Mouse (Mus musculus): ENCODE results near the gene Dcps. TPM values are rescaled to one million over a fixed set of nuclear protein-coding genes. Genes with fewer than 3 reads are reported as not detected.

Dcps gene
- polyA plus RNA-seq, 1 experiment from 2014 or later: 69.3 TPM

- Histone ChIP-seq H3K9me3 (replicated peaks; ENCODE audit: control insufficient read depth, low read length) (no peaks in the 10 kb centered on the region), H3K4me3 (ENCODE audit: low read depth, low read length) (peak overlapping the region; percentile 68), H3K27me3 (ENCODE audit: control insufficient read depth, insufficient read depth, low read length) (no peaks in the 10 kb centered on the region), H3K36me3 (ENCODE audit: control insufficient read depth, insufficient read depth, low read length) (peaks cover 2% of the 10 kb centered on the region; the same call in 1 of the 2 replicates), H3K4me1 (ENCODE audit: control insufficient read depth, insufficient read depth, low read length) (peaks cover 17% of the 10 kb centered on the region; the same call in 1 of the 2 replicates), H3K27ac (ENCODE audit: low read depth, low read length) (no peak overlapping the region), H3K9ac (ENCODE audit: low read depth, low read length) (peak overlapping the region; percentile 86), H3K4me2 (peak overlapping the region; percentile 86)
- no peak for ATAC-seq (replicated peaks; ENCODE audit: insufficient number of reproducible peaks, low FRiP score, low TSS enrichment)
- 48% methylated on average over 9 of the region's 9 CpGs for WGBS (ENCODE audit: insufficient replicate concordance)
Observed at GRCm38 (mm10) chr9:35200529-35201060, 24.7 kb upstream of the Dcps start.

- ATAC-seq (replicated peaks; ENCODE audit: insufficient number of reproducible peaks, low FRiP score, low TSS enrichment): peak; percentile 82
- Histone ChIP-seq H3K27me3 (ENCODE audit: control insufficient read depth, insufficient read depth, low read length) (no peaks in the 10 kb centered on the region), H3K4me2 (peak within 1 kb of the TSS; percentile 86), H3K9ac (ENCODE audit: low read depth, low read length) (peak within 1 kb of the TSS; percentile 86), H3K27ac (ENCODE audit: low read depth, low read length) (peak within 1 kb of the TSS; percentile 50; the same call in 1 of the 2 replicates), H3K4me3 (ENCODE audit: low read depth, low read length) (peak within 1 kb of the TSS; percentile 68), H3K36me3 (ENCODE audit: control insufficient read depth, insufficient read depth, low read length) (no peaks in the 10 kb centered on the region), H3K4me1 (ENCODE audit: control insufficient read depth, insufficient read depth, low read length) (peaks cover 17% of the 10 kb centered on the region; the same call in 1 of the 2 replicates), H3K9me3 (replicated peaks; ENCODE audit: control insufficient read depth, low read length) (no peaks in the 10 kb centered on the region)
- under 1% methylated on average over 42 of the region's 44 CpGs for WGBS (ENCODE audit: insufficient replicate concordance)
Observed at GRCm38 (mm10) chr9:35199772-35200471, 24.1 kb upstream of the Dcps start, which contains the start of the genes Srpr and Tirap. Gene Srpr (plus strand): TSS chr9:35200175. Gene Tirap (minus strand): TSS chr9:35200291.

- Histone ChIP-seq H3K27ac (ENCODE audit: low read depth, low read length) (peak overlapping the region; percentile 29; the same call in 1 of the 2 replicates), H3K4me3 (ENCODE audit: low read depth, low read length) (peak overlapping the region; percentile 68), H3K4me2 (peak overlapping the region; percentile 86), H3K27me3 (ENCODE audit: control insufficient read depth, insufficient read depth, low read length) (no peaks in the 10 kb centered on the region), H3K9ac (ENCODE audit: low read depth, low read length) (peak overlapping the region; percentile 86), H3K4me1 (ENCODE audit: control insufficient read depth, insufficient read depth, low read length) (peaks cover 17% of the 10 kb centered on the region; the same call in 1 of the 2 replicates), H3K36me3 (ENCODE audit: control insufficient read depth, insufficient read depth, low read length) (no peaks in the 10 kb centered on the region), H3K9me3 (replicated peaks; ENCODE audit: control insufficient read depth, low read length) (no peaks in the 10 kb centered on the region)
- 21% methylated on average over 18 of the region's 18 CpGs for WGBS (ENCODE audit: insufficient replicate concordance)
- peak; percentile 55 for ATAC-seq (replicated peaks; ENCODE audit: insufficient number of reproducible peaks, low FRiP score, low TSS enrichment)
Observed at GRCm38 (mm10) chr9:35198945-35199771, 23.3 kb upstream of the Dcps start.

- Histone ChIP-seq H3K9me3 (replicated peaks; ENCODE audit: control insufficient read depth, low read length) (no peaks in the 10 kb centered on the region), H3K36me3 (ENCODE audit: control insufficient read depth, insufficient read depth, low read length) (no peaks in the 10 kb centered on the region), H3K4me3 (ENCODE audit: low read depth, low read length) (no peak overlapping the region), H3K4me2 (no peak overlapping the region), H3K4me1 (ENCODE audit: control insufficient read depth, insufficient read depth, low read length) (peaks cover 12% of the 10 kb centered on the region; the same call in 1 of the 2 replicates), H3K27me3 (ENCODE audit: control insufficient read depth, insufficient read depth, low read length) (no peaks in the 10 kb centered on the region), H3K27ac (ENCODE audit: low read depth, low read length) (no peak overlapping the region), H3K9ac (ENCODE audit: low read depth, low read length) (no peak overlapping the region)
- ATAC-seq (replicated peaks; ENCODE audit: insufficient number of reproducible peaks, low FRiP score, low TSS enrichment): no peak
- 75% methylated on average over 10 of the region's 10 CpGs for WGBS (ENCODE audit: insufficient replicate concordance)
Observed at GRCm38 (mm10) chr9:35198351-35198750, 22.5 kb upstream of the Dcps start.

GRCm38 (mm10) chr9:35197625-35198024 lies 21.8 kb upstream of the Dcps start:
- no peak for ATAC-seq (replicated peaks; ENCODE audit: insufficient number of reproducible peaks, low FRiP score, low TSS enrichment)
- H3K27me3 ChIP-seq (ENCODE audit: control insufficient read depth, insufficient read depth, low read length): no peaks in the 10 kb centered on the region
- WGBS (ENCODE audit: insufficient replicate concordance): 86% methylated on average over 3 of the region's 3 CpGs
- H3K36me3 ChIP-seq (ENCODE audit: control insufficient read depth, insufficient read depth, low read length): no peaks in the 10 kb centered on the region
- H3K9me3 ChIP-seq (replicated peaks; ENCODE audit: control insufficient read depth, low read length): no peaks in the 10 kb centered on the region
- H3K9ac ChIP-seq (ENCODE audit: low read depth, low read length): no peak overlapping the region
- H3K4me3 ChIP-seq (ENCODE audit: low read depth, low read length): no peak overlapping the region
- no peak overlapping the region for H3K4me2 ChIP-seq
- no peak overlapping the region for H3K27ac ChIP-seq (ENCODE audit: low read depth, low read length)
- H3K4me1 ChIP-seq (ENCODE audit: control insufficient read depth, insufficient read depth, low read length): peaks cover 8% of the 10 kb centered on the region; the same call in 1 of the 2 replicates

GRCm38 (mm10) chr9:35194048-35194447 lies 18.2 kb upstream of the Dcps start:
- Histone ChIP-seq H3K36me3 (ENCODE audit: control insufficient read depth, insufficient read depth, low read length) (peaks cover 7% of the 10 kb centered on the region; the same call in 1 of the 2 replicates), H3K27me3 (ENCODE audit: control insufficient read depth, insufficient read depth, low read length) (no peaks in the 10 kb centered on the region), H3K9ac (ENCODE audit: low read depth, low read length) (no peak overlapping the region), H3K4me3 (ENCODE audit: low read depth, low read length) (no peak overlapping the region), H3K4me2 (no peak overlapping the region), H3K4me1 (ENCODE audit: control insufficient read depth, insufficient read depth, low read length) (no peaks in the 10 kb centered on the region), H3K9me3 (replicated peaks; ENCODE audit: control insufficient read depth, low read length) (no peaks in the 10 kb centered on the region), H3K27ac (ENCODE audit: low read depth, low read length) (no peak overlapping the region)
- ATAC-seq (replicated peaks; ENCODE audit: insufficient number of reproducible peaks, low FRiP score, low TSS enrichment): no peak
- WGBS (ENCODE audit: insufficient replicate concordance): 88% methylated on average over 3 of the region's 3 CpGs

GRCm38 (mm10) chr9:35192983-35193542 lies 17.2 kb upstream of the Dcps start:
- H3K9me3 ChIP-seq (replicated peaks; ENCODE audit: control insufficient read depth, low read length): no peaks in the 10 kb centered on the region
- no peak overlapping the region for H3K4me2 ChIP-seq
- H3K27me3 ChIP-seq (ENCODE audit: control insufficient read depth, insufficient read depth, low read length): no peaks in the 10 kb centered on the region
- ATAC-seq (replicated peaks; ENCODE audit: insufficient number of reproducible peaks, low FRiP score, low TSS enrichment): no peak
- no peak overlapping the region for H3K9ac ChIP-seq (ENCODE audit: low read depth, low read length)
- no peak overlapping the region for H3K27ac ChIP-seq (ENCODE audit: low read depth, low read length)
- no peak overlapping the region for H3K4me3 ChIP-seq (ENCODE audit: low read depth, low read length)
- no peaks in the 10 kb centered on the region for H3K4me1 ChIP-seq (ENCODE audit: control insufficient read depth, insufficient read depth, low read length)
- H3K36me3 ChIP-seq (ENCODE audit: control insufficient read depth, insufficient read depth, low read length): peaks cover 12% of the 10 kb centered on the region; the same call in 1 of the 2 replicates
- WGBS (ENCODE audit: insufficient replicate concordance): 77% methylated on average over 11 of the region's 11 CpGs

GRCm38 (mm10) chr9:35188700-35189099 lies 12.8 kb upstream of the Dcps start:
- H3K9ac ChIP-seq (ENCODE audit: low read depth, low read length): no peak overlapping the region

More at GRCm38 (mm10) chr9:35188700-35189099, 12.8 kb upstream of the Dcps start:
- no peak for ATAC-seq (replicated peaks; ENCODE audit: insufficient number of reproducible peaks, low FRiP score, low TSS enrichment)
- Histone ChIP-seq H3K27ac (ENCODE audit: low read depth, low read length) (no peak overlapping the region), H3K9me3 (replicated peaks; ENCODE audit: control insufficient read depth, low read length) (no peaks in the 10 kb centered on the region), H3K4me3 (ENCODE audit: low read depth, low read length) (no peak overlapping the region), H3K4me1 (ENCODE audit: control insufficient read depth, insufficient read depth, low read length) (no peaks in the 10 kb centered on the region), H3K4me2 (no peak overlapping the region), H3K36me3 (ENCODE audit: control insufficient read depth, insufficient read depth, low read length) (peaks cover 14% of the 10 kb centered on the region; the same call in 1 of the 2 replicates), H3K27me3 (ENCODE audit: control insufficient read depth, insufficient read depth, low read length) (no peaks in the 10 kb centered on the region)
- WGBS (ENCODE audit: insufficient replicate concordance): 78% methylated on average over 22 of the region's 22 CpGs

All from heart, embryonic 11.5 days (tissue).